Mouse (Mus musculus): ENCODE measurements around the gene Tnk2. TPM values are rescaled to one million over a fixed set of nuclear protein-coding genes. Genes with fewer than 3 reads are reported as not detected.

Gene Tnk2
- polyA plus RNA-seq, 1 experiment from 2014 or later, result 9.2 TPM

- ATAC-seq (ENCODE audit: insufficient number of reproducible peaks, low FRiP score, low TSS enrichment, low read depth), result 0 out of 2 replicates have a peak, but pooled peaks have one; percentile 45
- Histone ChIP-seq H3K9me3 (ENCODE audit: control insufficient read depth, low read length) (no peaks in the 10 kb centered on the region), H3K27ac (replicated peaks; ENCODE audit: low read depth, low read length) (no peak overlapping the region), H3K4me3 (ENCODE audit: low read depth, low read length) (peak overlapping the region; percentile 30), H3K36me3 (ENCODE audit: control insufficient read depth, insufficient read depth, low read length) (no peaks in the 10 kb centered on the region), H3K27me3 (ENCODE audit: control insufficient read depth, insufficient read depth, low read length) (no peaks in the 10 kb centered on the region), H3K4me2 (ENCODE audit: low read depth, severe bottlenecking) (peak overlapping the region; percentile 53), H3K4me1 (ENCODE audit: control insufficient read depth, insufficient read depth, low read length) (peaks cover 26% of the 10 kb centered on the region), H3K9ac (ENCODE audit: low read length) (peak overlapping the region; percentile 36; the same call in 1 of the 2 replicates)
- WGBS, result 5% methylated on average over 12 of the region's 21 CpGs
- DNase-seq (ENCODE audit: low spot score), result peak; percentile 44
Measured at GRCm38 (mm10) chr16:32658743-32659171, 15.1 kb downstream of the Tnk2 start.

- H3K36me3 ChIP-seq (ENCODE audit: control insufficient read depth, insufficient read depth, low read length), result no peaks in the 10 kb centered on the region
- peak overlapping the region; percentile 36; the same call in 1 of the 2 replicates for H3K9ac ChIP-seq (ENCODE audit: low read length)
- no peaks in the 10 kb centered on the region for H3K9me3 ChIP-seq (ENCODE audit: control insufficient read depth, low read length)
- H3K4me3 ChIP-seq (ENCODE audit: low read depth, low read length), result no peak overlapping the region; the same call in 1 of the 2 replicates
- no peaks in the 10 kb centered on the region for H3K27me3 ChIP-seq (ENCODE audit: control insufficient read depth, insufficient read depth, low read length)
- peaks cover 26% of the 10 kb centered on the region for H3K4me1 ChIP-seq (ENCODE audit: control insufficient read depth, insufficient read depth, low read length)
- peak overlapping the region; percentile 53 for H3K4me2 ChIP-seq (ENCODE audit: low read depth, severe bottlenecking)
- WGBS, result 9% methylated on average over 8 of the region's 8 CpGs
- ATAC-seq (ENCODE audit: insufficient number of reproducible peaks, low FRiP score, low TSS enrichment, low read depth) (no peak), DNase-seq (ENCODE audit: low spot score) (peak; percentile 74)
- H3K27ac ChIP-seq (replicated peaks; ENCODE audit: low read depth, low read length), result no peak overlapping the region
Measured at GRCm38 (mm10) chr16:32659385-32659784, 15.7 kb downstream of the Tnk2 start.

GRCm38 (mm10) chr16:32660095-32660494 is 16.4 kb downstream of the Tnk2 start:
- no peaks in the 10 kb centered on the region for H3K36me3 ChIP-seq (ENCODE audit: control insufficient read depth, insufficient read depth, low read length)
- peaks cover 26% of the 10 kb centered on the region for H3K4me1 ChIP-seq (ENCODE audit: control insufficient read depth, insufficient read depth, low read length)
- H3K4me3 ChIP-seq (ENCODE audit: low read depth, low read length), result no peak overlapping the region
- H3K27me3 ChIP-seq (ENCODE audit: control insufficient read depth, insufficient read depth, low read length), result no peaks in the 10 kb centered on the region
- H3K9me3 ChIP-seq (ENCODE audit: control insufficient read depth, low read length), result no peaks in the 10 kb centered on the region
- H3K9ac ChIP-seq (ENCODE audit: low read length), result no peak overlapping the region
- H3K4me2 ChIP-seq (ENCODE audit: low read depth, severe bottlenecking), result no peak overlapping the region
- ATAC-seq (ENCODE audit: insufficient number of reproducible peaks, low FRiP score, low TSS enrichment, low read depth) (no peak), DNase-seq (ENCODE audit: low spot score) (no peak)
- WGBS, result 48% methylated on average over 1 of the region's 1 CpGs
- no peak overlapping the region for H3K27ac ChIP-seq (replicated peaks; ENCODE audit: low read depth, low read length)

DNA sequence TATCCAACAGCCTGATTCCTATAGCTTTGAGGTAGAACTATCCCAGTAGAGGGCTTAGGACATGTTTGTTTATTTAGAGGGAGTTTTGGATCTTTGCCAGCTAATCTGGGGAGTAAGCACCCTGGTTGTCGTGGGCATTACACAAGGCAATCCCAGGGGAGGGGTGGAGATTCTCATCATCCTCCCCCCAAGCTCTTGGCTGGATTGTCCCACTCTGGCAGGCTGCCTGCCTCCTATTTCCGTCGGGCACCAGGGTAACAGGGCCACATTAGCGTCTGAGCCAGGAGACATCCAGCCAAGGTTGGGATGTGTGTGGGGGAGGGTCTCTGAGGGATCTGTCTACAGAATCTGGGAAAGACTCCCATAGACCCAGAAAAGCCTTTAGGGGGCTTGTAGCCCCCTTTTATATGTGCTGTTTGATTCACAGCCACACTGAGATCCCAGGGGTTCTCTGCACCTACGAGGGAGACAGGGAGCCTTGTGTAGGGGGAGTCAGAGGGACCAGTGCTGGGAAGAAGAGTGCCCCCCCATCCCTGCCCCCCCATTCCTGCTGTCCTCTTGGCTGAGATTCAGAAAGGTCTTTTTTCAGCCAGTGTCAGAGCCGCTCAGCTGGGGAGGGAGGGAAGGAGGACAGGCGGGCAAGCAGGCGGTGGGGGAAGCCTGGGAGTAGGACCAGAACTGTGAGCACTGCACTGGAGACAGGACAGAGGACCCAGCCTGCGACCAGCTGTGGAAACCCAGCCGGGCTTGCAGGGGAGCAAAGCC is 17.1 kb downstream of the Tnk2 start:
- Histone ChIP-seq H3K36me3 (ENCODE audit: control insufficient read depth, insufficient read depth, low read length) (no peaks in the 10 kb centered on the region), H3K9ac (ENCODE audit: low read length) (no peak overlapping the region; the same call in 1 of the 2 replicates), H3K27me3 (ENCODE audit: control insufficient read depth, insufficient read depth, low read length) (no peaks in the 10 kb centered on the region), H3K4me1 (ENCODE audit: control insufficient read depth, insufficient read depth, low read length) (peaks cover 26% of the 10 kb centered on the region), H3K27ac (replicated peaks; ENCODE audit: low read depth, low read length) (no peak overlapping the region), H3K4me3 (ENCODE audit: low read depth, low read length) (no peak overlapping the region), H3K9me3 (ENCODE audit: control insufficient read depth, low read length) (no peaks in the 10 kb centered on the region), H3K4me2 (ENCODE audit: low read depth, severe bottlenecking) (no peak overlapping the region)
- whole genome bisulfite sequencing, result 43% methylated on average over 10 of the region's 10 CpGs
- no peak for ATAC-seq (ENCODE audit: insufficient number of reproducible peaks, low FRiP score, low TSS enrichment, low read depth)
- no peak for DNase-seq (ENCODE audit: low spot score)

GRCm38 (mm10) chr16:32661493-32661921 is 17.8 kb downstream of the Tnk2 start:
- no peak for ATAC-seq (ENCODE audit: insufficient number of reproducible peaks, low FRiP score, low TSS enrichment, low read depth)
- peaks cover 26% of the 10 kb centered on the region for H3K4me1 ChIP-seq (ENCODE audit: control insufficient read depth, insufficient read depth, low read length)
- no peak overlapping the region for H3K27ac ChIP-seq (replicated peaks; ENCODE audit: low read depth, low read length)
- WGBS, result 57% methylated on average over 10 of the region's 10 CpGs
- no peak overlapping the region for H3K4me2 ChIP-seq (ENCODE audit: low read depth, severe bottlenecking)
- H3K36me3 ChIP-seq (ENCODE audit: control insufficient read depth, insufficient read depth, low read length), result no peaks in the 10 kb centered on the region
- H3K4me3 ChIP-seq (ENCODE audit: low read depth, low read length), result no peak overlapping the region
- no peaks in the 10 kb centered on the region for H3K27me3 ChIP-seq (ENCODE audit: control insufficient read depth, insufficient read depth, low read length)
- no peak overlapping the region for H3K9ac ChIP-seq (ENCODE audit: low read length)
- no peaks in the 10 kb centered on the region for H3K9me3 ChIP-seq (ENCODE audit: control insufficient read depth, low read length)
- no peak for DNase-seq (ENCODE audit: low spot score)

DNA sequence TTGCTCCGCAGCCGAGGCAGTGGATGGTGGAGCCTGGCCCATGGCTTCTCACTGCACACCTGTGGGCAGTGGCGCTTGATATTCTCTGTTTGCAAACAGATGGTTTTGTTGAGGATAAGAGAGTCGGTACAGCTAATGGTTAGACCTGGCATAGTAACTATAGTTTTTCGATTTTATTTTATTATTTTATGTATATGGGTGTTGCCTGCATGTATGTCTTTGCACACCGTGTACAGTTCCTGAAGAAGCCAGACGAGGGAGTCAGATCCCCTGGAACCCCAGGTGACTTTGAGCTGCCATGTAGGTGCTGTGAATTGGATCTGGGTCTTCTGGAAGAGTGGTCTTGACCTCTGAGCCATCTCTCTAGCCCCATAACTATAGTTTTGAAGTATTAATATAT is 18.7 kb downstream of the Tnk2 start:
- no peak overlapping the region for H3K4me2 ChIP-seq (ENCODE audit: low read depth, severe bottlenecking)
- H3K4me3 ChIP-seq (ENCODE audit: low read depth, low read length), result no peak overlapping the region
- no peak overlapping the region; the same call in 1 of the 2 replicates for H3K27ac ChIP-seq (replicated peaks; ENCODE audit: low read depth, low read length)
- 89% methylated on average over 7 of the region's 7 CpGs for WGBS
- H3K4me1 ChIP-seq (ENCODE audit: control insufficient read depth, insufficient read depth, low read length), result peaks cover 26% of the 10 kb centered on the region
- no peaks in the 10 kb centered on the region; the same call in 1 of the 2 replicates for H3K36me3 ChIP-seq (ENCODE audit: control insufficient read depth, insufficient read depth, low read length)
- H3K27me3 ChIP-seq (ENCODE audit: control insufficient read depth, insufficient read depth, low read length), result no peaks in the 10 kb centered on the region
- ATAC-seq (ENCODE audit: insufficient number of reproducible peaks, low FRiP score, low TSS enrichment, low read depth) (no peak), DNase-seq (ENCODE audit: low spot score) (no peak)
- H3K9me3 ChIP-seq (ENCODE audit: control insufficient read depth, low read length), result no peaks in the 10 kb centered on the region
- no peak overlapping the region for H3K9ac ChIP-seq (ENCODE audit: low read length)

- 91% methylated on average over 9 of the region's 9 CpGs for WGBS
- no peak for DNase-seq (ENCODE audit: low spot score)
- no peaks in the 10 kb centered on the region for H3K9me3 ChIP-seq (ENCODE audit: control insufficient read depth, low read length)
- H3K27ac ChIP-seq (replicated peaks; ENCODE audit: low read depth, low read length), result no peak overlapping the region
- H3K4me2 ChIP-seq (ENCODE audit: low read depth, severe bottlenecking), result no peak overlapping the region
- ATAC-seq (ENCODE audit: insufficient number of reproducible peaks, low FRiP score, low TSS enrichment, low read depth), result no peak
- H3K27me3 ChIP-seq (ENCODE audit: control insufficient read depth, insufficient read depth, low read length), result no peaks in the 10 kb centered on the region
- H3K9ac ChIP-seq (ENCODE audit: low read length), result no peak overlapping the region
- peaks cover 3% of the 10 kb centered on the region for H3K36me3 ChIP-seq (ENCODE audit: control insufficient read depth, insufficient read depth, low read length)
- no peak overlapping the region for H3K4me3 ChIP-seq (ENCODE audit: low read depth, low read length)
- H3K4me1 ChIP-seq (ENCODE audit: control insufficient read depth, insufficient read depth, low read length), result peaks cover 24% of the 10 kb centered on the region
Measured at GRCm38 (mm10) chr16:32663231-32663858, 19.7 kb downstream of the Tnk2 start.

- Histone ChIP-seq H3K36me3 (ENCODE audit: control insufficient read depth, insufficient read depth, low read length) (peaks cover 3% of the 10 kb centered on the region), H3K9ac (ENCODE audit: low read length) (no peak overlapping the region), H3K27ac (replicated peaks; ENCODE audit: low read depth, low read length) (no peak overlapping the region), H3K4me2 (ENCODE audit: low read depth, severe bottlenecking) (no peak overlapping the region), H3K27me3 (ENCODE audit: control insufficient read depth, insufficient read depth, low read length) (no peaks in the 10 kb centered on the region), H3K4me1 (ENCODE audit: control insufficient read depth, insufficient read depth, low read length) (peaks cover 17% of the 10 kb centered on the region), H3K4me3 (ENCODE audit: low read depth, low read length) (no peak overlapping the region), H3K9me3 (ENCODE audit: control insufficient read depth, low read length) (no peaks in the 10 kb centered on the region)
- DNase-seq (ENCODE audit: low spot score), result no peak
- ATAC-seq (ENCODE audit: insufficient number of reproducible peaks, low FRiP score, low TSS enrichment, low read depth), result no peak
- 84% methylated on average over 2 of the region's 2 CpGs for WGBS
Measured at GRCm38 (mm10) chr16:32664211-32664610, 20.5 kb downstream of the Tnk2 start.
